Mouse (Mus musculus) MEL-GATA-1-ER (cell line): ENCODE measurements at regions not wholly inside any gene's neighbourhood (a gene's known extent, or its start where the extent isn't known, plus 50 kb on each side); places are given as distances from the start of the nearest gene placed in this dataset.

Source experiments
- DNase-seq: peaks from one replicate; pipeline ENCODE4 v3.0.0-alpha.2; 2012; ENCODE audit warnings: low read depth; ENCODE audit errors: extremely low read depth

- DNase-seq, result no peak
These were observed 242.8 kb upstream of the Rsrc1 start for GRCm38 (mm10) chr3:66738201-66739062.

- no peak for DNase-seq
These were observed 241.7 kb upstream of the Rsrc1 start for GRCm38 (mm10) chr3:66739356-66740014.

DNA sequence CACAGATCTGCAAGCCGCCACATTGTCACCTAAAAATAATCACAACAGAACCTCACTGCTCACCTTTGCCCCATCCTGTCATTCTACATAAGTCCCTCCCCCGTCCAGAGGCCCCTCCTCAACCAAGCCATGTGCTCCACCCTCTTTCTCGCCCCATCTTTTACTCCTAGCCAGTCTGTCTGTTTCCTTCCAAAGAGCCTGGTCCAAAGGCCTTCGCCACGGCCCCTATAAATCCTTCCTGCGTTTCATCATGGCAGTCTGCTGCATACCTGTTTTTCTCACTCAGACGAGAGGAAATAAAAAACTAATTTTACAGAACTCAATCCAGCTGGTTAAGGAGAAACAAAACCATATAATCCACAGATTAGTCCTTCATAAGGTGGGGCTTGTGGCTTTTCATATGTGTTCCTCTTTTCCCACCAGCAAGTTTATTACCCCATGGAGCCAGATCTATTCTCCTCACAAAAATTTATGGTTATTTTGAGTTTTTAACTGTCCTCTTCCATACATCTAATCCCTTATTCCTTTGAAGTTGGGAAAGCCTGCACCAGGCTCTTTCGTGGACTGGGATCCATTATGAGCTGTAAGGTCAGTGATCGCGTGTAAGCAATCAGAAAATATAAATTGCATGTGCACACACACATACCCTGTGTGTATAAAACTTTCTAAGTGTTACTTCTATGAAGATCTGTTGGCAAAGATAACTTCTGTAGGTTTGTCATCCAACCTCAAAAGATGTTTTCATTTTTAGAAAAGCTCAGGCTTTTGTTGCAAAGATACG is 236.9 kb upstream of the Rsrc1 start:
- DNase-seq, result no peak

GRCm38 (mm10) chr3:66746373-66747072 is 234.7 kb upstream of the Rsrc1 start:
- DNase-seq, result no peak

DNA sequence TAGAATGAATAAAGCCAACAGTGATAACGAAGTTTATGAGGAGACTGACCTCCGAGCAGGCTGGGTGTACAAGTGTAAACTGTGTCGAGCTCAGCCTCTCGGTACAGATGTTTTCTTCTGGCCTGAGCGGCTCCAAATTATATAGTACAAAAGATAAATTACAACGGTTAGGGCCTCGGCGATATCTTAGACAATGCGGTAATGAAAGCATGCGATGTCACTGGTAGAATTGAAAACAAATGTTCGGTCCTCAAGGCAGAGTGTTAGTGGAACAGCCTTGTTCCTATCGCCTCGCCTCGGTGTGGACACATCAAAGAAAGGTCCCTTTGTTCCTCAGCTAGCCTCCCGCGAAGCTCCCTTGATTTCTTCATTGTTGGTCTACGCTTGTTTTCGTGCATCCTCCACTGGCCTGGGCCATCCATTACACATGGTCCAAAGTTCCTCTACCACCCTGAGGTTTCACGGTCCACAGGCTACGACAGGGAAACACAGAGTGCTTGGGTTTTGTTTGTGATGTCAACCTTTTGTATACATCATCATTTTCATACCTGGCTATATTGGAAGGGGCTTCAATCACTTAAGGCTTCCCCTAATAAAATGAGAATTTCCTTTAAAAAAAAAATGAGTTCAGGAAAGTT is 234.0 kb upstream of the Rsrc1 start:
- DNase-seq, result no peak

GRCm38 (mm10) chr3:66758141-66758540 is 223.0 kb upstream of the Rsrc1 start:
- no peak for DNase-seq

DNA sequence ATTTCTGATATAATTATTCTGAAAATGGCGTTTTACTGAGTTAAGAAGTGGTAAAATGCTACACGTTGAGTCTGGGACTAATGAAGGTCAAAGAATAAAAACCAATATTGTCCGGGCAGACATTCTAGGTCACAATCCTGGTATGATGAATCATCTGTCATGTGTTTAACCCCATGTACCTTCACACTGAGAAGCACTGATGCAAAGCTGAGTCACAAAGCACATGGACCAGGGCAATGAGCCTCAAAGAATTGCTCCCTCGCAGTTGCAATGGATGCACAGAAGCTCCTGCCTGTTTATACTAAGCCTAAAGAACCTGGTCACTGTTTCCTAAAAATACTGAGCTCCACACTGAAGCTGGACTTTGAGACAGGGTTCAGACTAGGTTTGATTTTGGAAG is 221.3 kb upstream of the Rsrc1 start:
- DNase-seq, result no peak

- no peak for DNase-seq
These were observed 218.7 kb upstream of the Rsrc1 start for GRCm38 (mm10) chr3:66762446-66762845.

DNA sequence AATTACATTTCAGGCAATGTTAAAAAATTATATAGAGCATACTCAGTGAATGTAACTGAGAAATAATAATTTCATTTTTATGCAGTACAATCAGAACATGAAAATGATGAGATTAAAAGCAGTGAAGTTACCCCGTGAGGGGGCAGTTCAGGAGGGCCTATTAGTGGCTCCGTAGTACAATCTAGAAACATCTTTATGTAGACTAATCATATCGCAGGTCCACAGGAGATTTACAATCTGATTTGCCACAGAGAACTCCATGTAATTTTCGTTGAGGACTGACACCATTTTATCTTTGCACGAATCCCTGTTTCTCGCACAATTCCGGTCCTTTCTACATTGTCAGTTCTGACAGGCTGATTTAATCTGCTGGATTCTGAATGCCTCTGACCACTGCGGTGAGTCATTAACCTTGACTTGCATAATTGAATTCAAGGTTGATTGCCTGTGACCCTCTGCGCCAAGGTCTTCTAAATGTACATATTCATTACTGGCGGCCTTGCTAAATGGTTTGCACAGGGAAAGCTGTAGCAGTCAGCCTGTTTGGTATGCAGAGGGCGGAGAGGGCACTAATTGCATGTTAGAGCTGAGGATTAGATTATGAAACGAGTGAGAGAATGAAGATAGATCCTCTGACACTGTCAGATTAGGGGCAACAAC is 183.7 kb upstream of the Rsrc1 start:
- DNase-seq, result no peak

- no peak for DNase-seq
These were observed 182.9 kb upstream of the Rsrc1 start for GRCm38 (mm10) chr3:66798292-66798691.

DNA sequence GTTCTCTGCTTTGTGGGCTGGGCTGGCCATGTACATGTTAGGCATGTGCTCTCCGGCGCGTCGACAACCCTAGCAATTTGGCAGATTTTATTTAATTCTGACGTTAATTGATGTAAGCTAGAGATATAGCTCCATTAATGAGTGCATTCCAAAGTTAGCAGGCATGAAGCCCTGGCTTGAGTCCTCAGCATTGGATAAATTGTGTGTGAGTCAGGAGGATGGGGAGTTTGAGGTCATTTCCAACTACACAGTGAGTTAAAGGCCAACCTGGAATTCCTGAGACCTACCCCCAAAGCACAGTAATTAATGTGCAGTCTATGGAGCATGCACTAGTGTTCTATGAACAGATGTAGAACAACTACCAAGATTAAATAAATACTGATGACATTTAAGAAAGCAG is 178.7 kb upstream of the Rsrc1 start:
- DNase-seq, result no peak

DNA sequence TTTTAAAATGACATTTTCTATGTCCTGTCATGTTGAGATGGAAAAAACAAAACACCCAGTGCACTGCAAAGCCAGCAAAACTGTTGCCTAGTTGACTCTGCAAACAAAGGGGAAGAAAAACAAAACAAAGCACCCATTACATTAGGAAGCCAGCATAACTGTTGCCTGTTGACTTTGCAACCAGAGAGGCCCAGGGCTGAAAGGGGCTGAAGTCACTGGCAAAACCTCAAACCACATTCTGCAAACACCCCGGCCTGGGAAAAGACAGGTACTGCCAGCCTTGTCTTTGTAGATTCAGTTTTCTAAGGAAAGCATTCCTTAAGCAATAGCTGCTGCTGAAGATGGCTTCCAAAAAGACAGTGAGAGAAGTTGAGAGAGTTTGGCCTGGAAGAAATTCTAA is 175.0 kb upstream of the Rsrc1 start:
- DNase-seq, result no peak

DNA sequence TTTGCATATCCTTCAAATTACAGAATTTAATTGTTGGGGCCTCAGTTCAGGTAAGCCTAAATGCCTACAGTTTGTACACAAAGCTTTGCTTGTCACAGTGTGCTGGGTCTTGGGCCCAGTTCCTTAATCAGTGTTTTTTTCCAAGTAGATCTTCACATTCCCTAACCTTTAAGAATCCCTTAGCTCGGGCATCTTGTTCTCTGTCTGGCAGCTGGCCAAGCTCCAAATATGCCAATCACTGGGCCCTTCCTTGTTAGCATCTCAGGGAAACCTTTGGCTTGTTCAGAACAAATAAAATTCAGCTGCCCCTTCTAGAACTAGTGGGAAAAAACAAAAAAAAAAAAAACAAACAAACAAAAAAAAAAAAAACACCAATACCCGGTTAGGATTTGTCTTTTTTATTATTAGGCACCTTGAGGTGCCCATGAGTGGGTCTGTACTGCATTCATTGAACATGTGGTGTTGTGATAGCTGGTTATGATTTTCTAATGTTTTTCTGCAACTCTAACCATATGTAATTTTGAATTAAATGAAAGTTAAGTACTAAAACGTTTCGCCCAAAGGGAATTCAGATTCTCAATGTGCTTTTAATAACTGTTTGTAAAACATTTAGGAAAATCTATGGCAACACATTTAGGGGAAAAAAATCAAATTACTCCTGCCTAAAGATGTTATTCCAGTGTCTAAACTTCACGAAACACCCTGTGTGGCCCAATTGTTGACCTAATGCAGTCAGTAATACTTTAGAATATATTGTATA is 168.3 kb upstream of the Rsrc1 start:
- no peak for DNase-seq

DNA sequence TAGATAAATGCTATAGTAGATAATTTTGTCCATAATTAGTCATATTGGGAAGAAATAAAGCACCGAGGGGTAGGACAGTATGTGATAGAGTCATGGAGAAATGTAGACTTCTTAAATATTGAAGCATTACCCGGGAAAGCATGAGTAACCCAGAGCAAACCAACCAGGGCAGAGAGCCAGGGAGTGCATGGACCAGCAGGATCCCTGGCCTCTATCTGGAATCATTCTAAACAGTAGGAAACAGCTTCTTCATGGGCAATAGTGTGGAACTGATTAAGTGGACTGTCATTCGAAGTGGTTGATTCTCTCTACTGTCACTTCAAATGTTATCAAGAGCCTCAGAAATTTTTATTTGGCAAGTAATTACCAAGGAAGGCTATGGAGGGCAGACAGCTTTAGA is 155.4 kb upstream of the Rsrc1 start:
- DNase-seq, result no peak
